Mouse (Mus musculus) midbrain, embryonic 16.5 days (tissue): Measurements from ENCODE around the gene Rnf223. TPM values are rescaled to one million over a fixed set of nuclear protein-coding genes. Genes with fewer than 3 reads are reported as not detected.

ENCODE experiments used
- ATAC-seq: fragments of 200-750 bp; cut with Nextera tagmentation; 2 replicates; pipeline ENCODE4 v1.8.0; 2017; ENCODE audit warnings: moderate TSS enrichment
- H3K27ac ChIP-seq: fragments of 300-500 bp; sonication (generic); 2 replicates; pipeline ENCODE4 v1.5.1; 2014; ENCODE audit warnings: mild to moderate bottlenecking, low read length, mixed read lengths
- H3K27me3 ChIP-seq: fragments of 300-500 bp; sonication (generic); 2 replicates; pipeline ENCODE4 v1.6.1; 2014; ENCODE audit warnings: low read depth, low read length, mixed read lengths; ENCODE audit not compliant: control insufficient read depth, insufficient read depth
- H3K36me3 ChIP-seq: fragments of 300-500 bp; sonication (generic); 2 replicates; pipeline ENCODE4 v1.6.1; 2014; ENCODE audit warnings: mild to moderate bottlenecking, low read length, moderate library complexity, mixed read lengths; ENCODE audit not compliant: control insufficient read depth, insufficient read depth
- H3K4me1 ChIP-seq: fragments of 300-500 bp; sonication (generic); 2 replicates; pipeline ENCODE4 v1.6.1; 2014; ENCODE audit warnings: mild to moderate bottlenecking, low read length, mixed read lengths; ENCODE audit not compliant: control insufficient read depth, insufficient read depth
- H3K4me2 ChIP-seq: fragments of 300-500 bp; sonication (generic); 2 replicates; pipeline ENCODE4 v1.6.1; 2014; ENCODE audit warnings: mild to moderate bottlenecking, low read length, mixed read lengths
- H3K4me3 ChIP-seq: fragments of 300-500 bp; sonication (generic); 2 replicates; pipeline ENCODE4 v1.5.1; 2014; ENCODE audit warnings: low read depth, mild to moderate bottlenecking, low read length, moderate library complexity, mixed read lengths
- H3K9ac ChIP-seq: fragments of 300-500 bp; sonication (generic); 2 replicates; pipeline ENCODE4 v1.6.1; 2014; ENCODE audit warnings: low read depth, low read length, mixed read lengths
- H3K9me3 ChIP-seq: fragments of 300-500 bp; sonication (generic); replicated peaks from 2 replicates; pipeline ENCODE4 v1.6.1; 2014; ENCODE audit warnings: mild to moderate bottlenecking, low read length, mixed read lengths; ENCODE audit not compliant: control insufficient read depth, poor library complexity, severe bottlenecking
- WGBS: fragments of 180-500 bp; shearing (Covaris S2); extraction: QIAGEN DNeasy Blood & Tissue Kit; methylation state at CpG from one replicate; pipeline ENCODE4 v1.1.7; 2014; 5-methylcytosine and 5-hydroxymethylcytosine counted together
- polyA plus RNA-seq: library from polyadenylated mRNA; unstranded; fragments of >200 nt; fragmentation: Nextera tagmentation; extraction: Ambion mirVana; gene quantifications from 2 replicates; pipeline ENCODE4 v1.2.1, GENCODE M21; 2015

Gene Rnf223
- 0.54 and 0.75 TPM in 2 replicates for polyA plus RNA-seq

- WGBS = 81% methylated on average over 15 of the region's 15 CpGs
- H3K36me3 ChIP-seq = peaks cover 9% of the 10 kb centered on the region
- no peaks in the 10 kb centered on the region for H3K4me1 ChIP-seq
- H3K27ac ChIP-seq = no peak within 1 kb of the TSS
- H3K9ac ChIP-seq = no peak within 1 kb of the TSS
- ATAC-seq = no peak
- no peaks in the 10 kb centered on the region for H3K27me3 ChIP-seq
- H3K4me2 ChIP-seq = no peak within 1 kb of the TSS
- H3K4me3 ChIP-seq = no peak within 1 kb of the TSS
- H3K9me3 ChIP-seq = no peaks in the 10 kb centered on the region
Measured at GRCm38 (mm10) chr4:156130436-156130835, at the start of gene Rnf223. Rnf223 (plus strand) TSS chr4:156130513.

GRCm38 (mm10) chr4:156082621-156083234, 47.6 kb upstream of the Rnf223 start:
- Histone ChIP-seq H3K4me2 (no peak overlapping the region), H3K9me3 (no peaks in the 10 kb centered on the region), H3K4me1 (peaks cover 3% of the 10 kb centered on the region; the same call in 1 of the 2 replicates), H3K36me3 (no peaks in the 10 kb centered on the region), H3K4me3 (no peak overlapping the region), H3K9ac (no peak overlapping the region), H3K27ac (no peak overlapping the region), H3K27me3 (peaks cover 8% of the 10 kb centered on the region)
- 72% methylated on average over 4 of the region's 4 CpGs for WGBS
- no peak for ATAC-seq

- Histone ChIP-seq H3K27me3 (peaks cover 1% of the 10 kb centered on the region; the same call in 1 of the 2 replicates), H3K36me3 (no peaks in the 10 kb centered on the region), H3K9ac (no peak overlapping the region), H3K4me2 (no peak overlapping the region), H3K4me3 (no peak overlapping the region), H3K27ac (no peak overlapping the region), H3K9me3 (no peaks in the 10 kb centered on the region), H3K4me1 (no peaks in the 10 kb centered on the region)
- 80% methylated on average over 5 of the region's 5 CpGs for WGBS
- no peak for ATAC-seq
Measured at GRCm38 (mm10) chr4:156083348-156083747, 47.0 kb upstream of the Rnf223 start.

DNA sequence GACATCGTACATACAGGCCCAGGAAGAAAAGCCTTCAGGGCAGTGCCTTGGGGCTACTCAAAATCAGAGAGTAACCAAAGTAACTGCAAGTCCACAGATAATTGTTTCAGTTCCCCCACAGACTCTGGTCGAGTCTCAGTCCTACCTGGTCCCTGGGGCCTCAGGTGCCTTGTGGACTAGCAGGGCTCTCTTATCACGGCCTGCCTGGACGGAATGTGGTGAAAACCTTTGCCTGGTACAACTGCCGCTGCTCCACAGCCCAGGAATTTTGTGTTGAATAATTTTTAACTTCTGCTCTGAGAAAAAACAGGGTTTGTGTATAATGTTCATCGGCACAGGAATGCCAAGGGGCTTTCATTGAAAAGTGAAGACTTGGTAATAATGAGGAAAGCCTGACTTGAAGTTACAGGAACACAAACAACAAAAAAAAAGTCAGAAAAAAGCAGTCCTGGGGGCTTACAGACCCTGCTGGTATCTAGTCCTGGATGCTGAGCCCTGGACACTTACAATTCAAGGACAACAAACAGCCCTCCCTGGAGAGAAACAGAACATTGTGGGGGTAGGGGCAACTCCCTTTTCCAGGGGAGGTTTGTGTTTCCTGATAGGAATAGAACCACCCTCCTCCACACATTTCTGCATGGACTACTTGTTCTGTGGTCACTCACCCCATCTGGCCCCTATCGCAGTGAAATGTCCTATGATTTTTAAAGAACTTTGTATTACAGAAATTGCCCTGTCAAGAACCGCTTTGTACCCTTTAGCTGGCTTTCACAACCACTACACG, 46.0 kb upstream of the Rnf223 start:
- no peak for ATAC-seq
- Histone ChIP-seq H3K27ac (no peak overlapping the region), H3K27me3 (no peaks in the 10 kb centered on the region), H3K4me1 (no peaks in the 10 kb centered on the region), H3K36me3 (no peaks in the 10 kb centered on the region), H3K4me3 (no peak overlapping the region), H3K9ac (no peak overlapping the region), H3K9me3 (no peaks in the 10 kb centered on the region), H3K4me2 (no peak overlapping the region)
- 82% methylated on average over 9 of the region's 9 CpGs for WGBS

DNA sequence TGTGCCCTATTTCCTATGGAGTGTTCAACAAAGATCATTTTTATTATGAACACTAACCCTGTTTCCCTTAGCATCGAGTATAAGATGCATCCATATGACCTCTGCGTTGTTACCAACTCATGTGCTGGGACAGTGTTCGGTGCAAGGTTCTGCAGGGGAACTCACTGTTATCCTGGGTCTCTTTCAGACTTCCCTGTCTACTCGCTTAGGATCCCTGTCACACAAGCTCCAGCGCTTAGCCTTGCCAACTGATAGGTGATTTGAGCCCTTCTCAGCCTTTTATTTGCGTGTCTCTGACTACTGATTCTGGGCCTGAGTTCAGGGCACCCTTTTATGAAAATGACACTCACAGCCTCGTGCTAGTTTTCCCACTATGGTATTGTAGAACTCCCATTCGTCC, 45.1 kb upstream of the Rnf223 start:
- H3K27ac ChIP-seq = no peak overlapping the region
- no peak overlapping the region for H3K9ac ChIP-seq
- H3K4me3 ChIP-seq = no peak overlapping the region
- H3K36me3 ChIP-seq = no peaks in the 10 kb centered on the region
- H3K27me3 ChIP-seq = no peaks in the 10 kb centered on the region
- H3K4me1 ChIP-seq = no peaks in the 10 kb centered on the region
- 84% methylated on average over 8 of the region's 8 CpGs for WGBS
- H3K9me3 ChIP-seq = no peaks in the 10 kb centered on the region
- no peak overlapping the region for H3K4me2 ChIP-seq
- ATAC-seq = no peak

DNA sequence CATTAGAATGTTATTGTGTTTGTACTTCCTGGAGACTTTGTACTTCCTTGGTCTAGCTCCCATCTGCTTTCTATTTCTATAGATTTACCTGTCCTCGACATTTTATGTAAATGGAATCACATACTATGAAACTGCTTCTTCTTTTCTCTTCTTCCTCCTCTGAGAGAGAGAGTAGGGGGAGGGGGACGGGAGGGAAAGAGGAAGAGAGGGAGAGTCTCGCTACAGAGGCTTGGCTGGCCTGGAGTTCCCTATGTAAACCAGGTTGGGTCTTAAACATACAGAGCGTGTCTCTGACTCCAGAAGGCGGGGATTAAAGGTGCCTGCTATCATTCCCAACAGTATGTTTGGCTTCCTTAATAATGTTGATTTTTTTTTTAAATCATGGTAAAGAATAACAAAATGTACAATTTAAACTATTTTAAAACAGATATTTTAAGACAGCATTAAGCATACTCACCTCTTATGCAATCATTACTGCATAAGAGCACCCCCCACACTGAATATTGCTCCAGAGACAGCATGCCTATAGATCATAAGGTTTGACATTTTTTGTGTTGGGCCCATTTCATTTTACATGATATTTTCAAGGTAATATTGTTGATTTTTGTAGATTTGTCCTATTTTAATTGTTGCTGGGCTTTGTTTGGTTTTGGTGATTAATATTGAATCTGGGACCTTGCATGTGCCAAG, 42.8 kb upstream of the Rnf223 start:
- no peak for ATAC-seq
- H3K36me3 ChIP-seq = no peaks in the 10 kb centered on the region
- no peak overlapping the region for H3K9ac ChIP-seq
- H3K9me3 ChIP-seq = no peaks in the 10 kb centered on the region
- no peaks in the 10 kb centered on the region for H3K4me1 ChIP-seq
- H3K4me2 ChIP-seq = no peak overlapping the region
- no peak overlapping the region for H3K4me3 ChIP-seq
- no peaks in the 10 kb centered on the region for H3K27me3 ChIP-seq
- H3K27ac ChIP-seq = no peak overlapping the region
- 36% methylated on average over 5 of the region's 5 CpGs for WGBS

GRCm38 (mm10) chr4:156091236-156091635, 39.1 kb upstream of the Rnf223 start:
- Histone ChIP-seq H3K9ac (no peak overlapping the region), H3K27ac (no peak overlapping the region), H3K4me3 (no peak overlapping the region), H3K4me2 (no peak overlapping the region), H3K9me3 (no peaks in the 10 kb centered on the region), H3K27me3 (no peaks in the 10 kb centered on the region), H3K36me3 (no peaks in the 10 kb centered on the region), H3K4me1 (no peaks in the 10 kb centered on the region)
- WGBS = 48% methylated on average over 1 of the region's 1 CpGs
- no peak for ATAC-seq

DNA sequence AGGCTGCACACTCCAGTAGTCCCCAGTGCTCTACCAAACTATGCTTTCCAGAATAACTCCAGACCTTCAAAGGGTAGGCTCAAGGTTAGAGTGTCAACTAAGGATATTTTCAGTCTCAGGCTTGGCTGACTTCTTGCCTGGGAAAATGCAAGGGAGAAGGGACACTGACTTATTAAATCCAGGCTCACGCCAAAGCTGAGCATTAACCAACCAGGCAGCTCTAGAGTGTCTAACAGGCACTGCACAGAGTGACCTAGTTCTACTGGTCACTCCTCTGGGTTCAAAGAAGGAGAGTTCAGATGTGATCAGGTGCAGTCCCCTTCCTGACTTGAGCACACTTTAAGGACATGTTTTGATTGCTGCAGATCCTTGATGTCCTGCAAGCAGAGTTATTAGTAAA, 37.5 kb upstream of the Rnf223 start:
- H3K4me2 ChIP-seq = no peak overlapping the region
- H3K4me3 ChIP-seq = no peak overlapping the region
- no peaks in the 10 kb centered on the region for H3K27me3 ChIP-seq
- no peaks in the 10 kb centered on the region for H3K36me3 ChIP-seq
- no peaks in the 10 kb centered on the region for H3K9me3 ChIP-seq
- H3K9ac ChIP-seq = no peak overlapping the region
- H3K27ac ChIP-seq = no peak overlapping the region
- no peaks in the 10 kb centered on the region for H3K4me1 ChIP-seq
- ATAC-seq = no peak
- WGBS = 91% methylated on average over 1 of the region's 1 CpGs

- Histone ChIP-seq H3K36me3 (no peaks in the 10 kb centered on the region), H3K27ac (no peak overlapping the region), H3K4me1 (no peaks in the 10 kb centered on the region), H3K27me3 (no peaks in the 10 kb centered on the region), H3K4me3 (no peak overlapping the region), H3K9me3 (no peaks in the 10 kb centered on the region), H3K9ac (no peak overlapping the region), H3K4me2 (no peak overlapping the region)
- 87% methylated on average over 5 of the region's 5 CpGs for WGBS
- no peak for ATAC-seq
Measured at GRCm38 (mm10) chr4:156093758-156094157, 36.6 kb upstream of the Rnf223 start.
